Mouse (Mus musculus) kidney, adult 9 months (tissue): ENCODE data around the gene Cybb.
A peak's percentile ranks its signal among the peaks of the same experiment; 100 is the strongest.
"Not testable (repeated sequence)": the region's sequence is repeated elsewhere in the genome, so short reads cannot be mapped to it uniquely, and the experiment has no call there.

ENCODE experiments used
- DNase-seq: peaks from one replicate; pipeline ENCODE4 v3.0.0; 2022

Gene Cybb

GRCm38 (mm10) chrX:9487671-9488070 is at the start of gene Cybb:
Gene Cybb (minus strand): TSS chrX:9487771.
- DNase-seq = no peak

GRCm38 (mm10) chrX:9536881-9537280 is 49.3 kb upstream of the Cybb start:
- DNase-seq = no peak

GRCm38 (mm10) chrX:9519969-9520368 is 32.4 kb upstream of the Cybb start:
- peak; percentile 44 for DNase-seq

- DNase-seq = not testable (repeated sequence)
These were observed 30.0 kb upstream of the Cybb start for GRCm38 (mm10) chrX:9517531-9517930.

- DNase-seq = not testable (repeated sequence)
These were observed 12.5 kb downstream of the Cybb start for GRCm38 (mm10) chrX:9475036-9475435.

- DNase-seq = no peak
These were observed 13.1 kb downstream of the Cybb start for GRCm38 (mm10) chrX:9474440-9474839.

GRCm38 (mm10) chrX:9473768-9474167 is 13.8 kb downstream of the Cybb start:
- DNase-seq = no peak

GRCm38 (mm10) chrX:9470811-9471388 is 16.7 kb downstream of the Cybb start:
- no peak for DNase-seq

- no peak for DNase-seq
These were observed 18.5 kb downstream of the Cybb start for GRCm38 (mm10) chrX:9469100-9469499.

GRCm38 (mm10) chrX:9467020-9467419 is 20.6 kb downstream of the Cybb start:
- no peak for DNase-seq

GRCm38 (mm10) chrX:9465890-9466289 is 21.7 kb downstream of the Cybb start:
- no peak for DNase-seq

- no peak for DNase-seq
These were observed 24.9 kb downstream of the Cybb start for GRCm38 (mm10) chrX:9462671-9463070.

GRCm38 (mm10) chrX:9461399-9461798 is 26.2 kb downstream of the Cybb start:
- DNase-seq = no peak

- no peak for DNase-seq
These were observed 27.1 kb downstream of the Cybb start for GRCm38 (mm10) chrX:9460387-9460930.

GRCm38 (mm10) chrX:9452375-9452774 is 35.2 kb downstream of the Cybb start:
- DNase-seq = no peak

- DNase-seq = no peak
These were observed 40.3 kb downstream of the Cybb start for GRCm38 (mm10) chrX:9447284-9447683.

GRCm38 (mm10) chrX:9441102-9441501 is 46.5 kb downstream of the Cybb start:
- peak; percentile 5 for DNase-seq

- DNase-seq = no peak
These were observed 47.0 kb downstream of the Cybb start for GRCm38 (mm10) chrX:9440556-9440955.

GRCm38 (mm10) chrX:9439257-9439656 is 48.3 kb downstream of the Cybb start:
- no peak for DNase-seq

- DNase-seq = no peak
These were observed 73.7 kb downstream of the Cybb start for GRCm38 (mm10) chrX:9413889-9414288.
